Mouse (Mus musculus): Measurements from ENCODE around the gene Pik3ip1. TPM values are rescaled to one million over a fixed set of nuclear protein-coding genes. Genes with fewer than 3 reads are reported as not detected.
A peak's percentile ranks its signal among the peaks of the same experiment; 100 is the strongest.

The Pik3ip1 gene
- total RNA-seq, 2 experiments from 2014 or later, result 17.7 to 21.7 TPM

- Histone ChIP-seq H3K27ac (peak overlapping the region; percentile 92), H3K4me3 (peak overlapping the region; percentile 80)
- DNase-seq, result peak; percentile 97
- peak; percentile 15; the same call in 1 of the 2 replicates for TF ChIP-seq CTCF (IDR thresholded peaks at IDR 0.05)
- intact Hi-C loops (cut with DNase I), result no loop called here
Measured at GRCm38 (mm10) chr11:3331756-3332642, 1.8 kb downstream of the Pik3ip1 start.

- no peak for TF ChIP-seq CTCF (IDR thresholded peaks at IDR 0.05)
- intact Hi-C loops (cut with DNase I), result no loop called here
- H3K4me3 ChIP-seq, result peak overlapping the region; percentile 80
- no peak for DNase-seq
- peak overlapping the region; percentile 92 for H3K27ac ChIP-seq
Measured at GRCm38 (mm10) chr11:3333111-3333695, 3.0 kb downstream of the Pik3ip1 start.

DNA sequence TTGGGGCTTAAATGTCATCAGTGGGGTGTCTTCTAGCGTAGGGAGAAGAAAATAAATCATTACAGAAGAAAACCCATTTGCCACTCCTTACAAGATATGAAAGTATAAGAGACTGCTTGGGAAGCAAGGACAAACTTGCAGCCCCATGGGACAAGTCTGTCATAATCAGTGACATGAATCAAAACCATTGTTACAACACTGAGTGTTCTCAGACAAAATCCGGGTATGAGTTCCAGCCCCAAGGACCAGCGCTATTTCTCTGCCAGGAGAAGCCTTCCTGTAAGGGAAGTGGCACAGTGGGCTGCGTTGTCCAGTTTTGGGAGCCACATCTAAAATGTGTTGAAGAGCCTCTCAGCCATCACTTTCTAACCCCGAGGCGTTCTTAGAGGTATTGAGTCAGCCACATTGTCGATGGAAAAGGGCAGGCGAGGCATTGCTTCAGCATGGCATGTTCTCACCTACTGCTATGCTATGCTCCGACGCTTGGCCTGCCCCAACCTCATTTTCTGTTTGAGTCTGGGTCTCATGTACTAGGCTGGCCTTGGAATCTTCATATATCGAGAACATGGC lies 4.0 kb downstream of the Pik3ip1 start:
- Histone ChIP-seq H3K27ac (peak overlapping the region; percentile 92), H3K4me3 (peak overlapping the region; percentile 47)
- no peak for TF ChIP-seq CTCF (IDR thresholded peaks at IDR 0.05)
- no peak for DNase-seq
- intact Hi-C loops (cut with DNase I), result no loop called here

DNA sequence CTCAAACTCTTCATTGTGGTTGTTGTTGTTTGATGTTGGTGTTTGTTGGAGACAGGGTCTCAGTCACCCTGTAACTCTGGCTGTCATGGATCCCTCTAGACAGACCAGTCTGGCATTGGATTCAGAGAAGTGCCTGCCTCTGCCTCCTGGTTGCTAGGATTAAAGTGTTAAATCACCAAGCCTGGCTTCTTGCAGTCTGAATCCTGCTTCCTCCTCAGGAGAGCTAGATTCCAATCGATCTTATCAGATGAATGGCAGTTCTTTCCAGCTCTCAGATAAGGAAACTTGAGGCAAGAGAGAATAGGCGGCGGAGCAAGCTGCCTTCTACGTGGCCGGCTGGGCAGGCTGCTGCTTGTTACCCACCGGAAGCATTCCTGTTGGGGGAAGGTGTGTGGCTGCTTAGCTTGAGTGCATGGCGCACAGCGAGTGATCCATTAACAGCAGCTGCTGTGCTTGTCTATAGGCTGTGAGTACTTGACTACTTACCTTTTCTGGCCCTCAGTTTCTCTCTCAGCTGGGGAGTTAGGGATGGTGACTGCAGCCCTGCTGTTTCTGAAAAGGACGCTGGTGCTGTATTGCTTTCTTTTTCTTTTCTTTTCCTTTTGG lies 4.6 kb downstream of the Pik3ip1 start:
- H3K4me3 ChIP-seq, result peak overlapping the region; percentile 47
- peak overlapping the region; percentile 92 for H3K27ac ChIP-seq
- peak; percentile 20 for DNase-seq
- no peak for TF ChIP-seq CTCF (IDR thresholded peaks at IDR 0.05)
- intact Hi-C loops (cut with DNase I), result no loop called here

- H3K27ac ChIP-seq, result peak overlapping the region; percentile 92
- intact Hi-C loops (cut with DNase I), result no loop called here
Measured at GRCm38 (mm10) chr11:3335651-3336216, 5.5 kb downstream of the Pik3ip1 start.

GRCm38 (mm10) chr11:3336602-3337001 lies 6.4 kb downstream of the Pik3ip1 start:
- TF ChIP-seq CTCF (IDR thresholded peaks at IDR 0.05), result no peak
- Histone ChIP-seq H3K4me3 (no peak overlapping the region), H3K27ac (peak overlapping the region; percentile 74)
- peak; percentile 15 for DNase-seq
- intact Hi-C loops (cut with DNase I), result no loop called here

More at GRCm38 (mm10) chr11:3335651-3336216, 5.5 kb downstream of the Pik3ip1 start:
- TF ChIP-seq CTCF (IDR thresholded peaks at IDR 0.05), result no peak
- peak; percentile 85 for DNase-seq
- H3K4me3 ChIP-seq, result peak overlapping the region; percentile 47

GRCm38 (mm10) chr11:3337173-3337955 lies 7.2 kb downstream of the Pik3ip1 start:
- intact Hi-C loops (cut with DNase I), result no loop called here
- TF ChIP-seq CTCF (IDR thresholded peaks at IDR 0.05), result no peak
- Histone ChIP-seq H3K4me3 (no peak overlapping the region), H3K27ac (peak overlapping the region; percentile 74)
- DNase-seq, result peak; percentile 43

GRCm38 (mm10) chr11:3337961-3338360 lies 7.8 kb downstream of the Pik3ip1 start:
- peak; percentile 8 for DNase-seq
- TF ChIP-seq CTCF (IDR thresholded peaks at IDR 0.05), result no peak
- Histone ChIP-seq H3K27ac (peak overlapping the region; percentile 74), H3K4me3 (no peak overlapping the region)
- intact Hi-C loops (cut with DNase I), result no loop called here

- no peak overlapping the region for H3K27ac ChIP-seq
- intact Hi-C loops (cut with DNase I), result no loop called here
- peak; percentile 18 for DNase-seq
- H3K4me3 ChIP-seq, result no peak overlapping the region
- TF ChIP-seq CTCF (IDR thresholded peaks at IDR 0.05), result no peak
Measured at GRCm38 (mm10) chr11:3341476-3341875, 11.3 kb downstream of the Pik3ip1 start.

- intact Hi-C loops (cut with DNase I), result loop anchor here (5.0 kb wide), 3 partner anchors 42 to 167 kb away; partner anchors contain the start of genes Limk2 and Selenom
- no peak for TF ChIP-seq CTCF (IDR thresholded peaks at IDR 0.05)
Measured at GRCm38 (mm10) chr11:3344916-3345315, 14.7 kb downstream of the Pik3ip1 start.

GRCm38 (mm10) chr11:3346351-3346750 lies 16.1 kb downstream of the Pik3ip1 start:
- TF ChIP-seq CTCF (IDR thresholded peaks at IDR 0.05), result no peak
- no peak overlapping the region for H3K27ac ChIP-seq
- peak; percentile 10 for DNase-seq
- intact Hi-C loops (cut with DNase I), result loop anchor here (5.0 kb wide), 3 partner anchors 41 to 166 kb away; partner anchors contain the start of genes Limk2 and Selenom
- H3K4me3 ChIP-seq, result no peak overlapping the region

More at GRCm38 (mm10) chr11:3344916-3345315, 14.7 kb downstream of the Pik3ip1 start:
- DNase-seq, result peak; percentile 16
- no peak overlapping the region for H3K4me3 ChIP-seq
- no peak overlapping the region for H3K27ac ChIP-seq

All from gastrocnemius, adult 2 months (tissue).